Mouse (Mus musculus): ENCODE results near the gene Eef1a1. TPM values are rescaled to one million over a fixed set of nuclear protein-coding genes. Genes with fewer than 3 reads are reported as not detected.
"Not testable (repeated sequence)": the region's sequence is repeated elsewhere in the genome, so short reads cannot be mapped to it uniquely, and the experiment has no call there.

The Eef1a1 gene
- total RNA-seq, 2 experiments from 2014 or later, result 2,374 to 4,552 TPM

- not testable (repeated sequence) for ATAC-seq (replicated peaks; ENCODE audit: low FRiP score, poor library complexity, severe bottlenecking)
Observed at GRCm38 (mm10) chr9:78479308-78479707, 9.6 kb downstream of the Eef1a1 start.

DNA sequence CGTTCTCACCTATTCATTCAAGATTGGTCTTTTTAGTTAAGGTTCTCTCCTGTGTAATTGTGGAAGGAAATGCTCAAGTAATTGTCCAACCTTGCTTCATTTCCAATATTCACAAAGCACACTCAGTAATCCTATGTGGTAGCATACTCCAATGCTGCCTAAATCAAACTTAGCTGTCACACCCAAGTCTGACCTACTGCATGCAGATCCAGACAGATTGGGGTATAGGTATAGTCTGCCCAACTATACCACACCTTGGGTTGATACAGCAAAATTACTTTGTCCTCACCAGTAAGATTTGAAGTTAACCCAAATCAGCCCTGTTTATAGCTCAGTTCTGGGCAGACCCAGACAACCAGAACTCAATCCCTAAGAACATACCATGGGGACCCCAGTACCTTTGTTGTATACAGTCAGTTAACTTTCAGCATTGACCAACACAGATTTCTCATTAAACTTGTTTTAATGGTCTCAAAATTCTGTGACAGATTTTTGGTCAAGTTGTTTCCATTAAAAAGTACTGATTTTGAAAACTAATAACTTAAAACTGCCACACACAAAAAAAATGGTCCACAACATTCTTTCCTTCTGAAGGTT, 10.8 kb downstream of the Eef1a1 start:
- ATAC-seq (replicated peaks; ENCODE audit: low FRiP score, poor library complexity, severe bottlenecking), result not testable (repeated sequence)

DNA sequence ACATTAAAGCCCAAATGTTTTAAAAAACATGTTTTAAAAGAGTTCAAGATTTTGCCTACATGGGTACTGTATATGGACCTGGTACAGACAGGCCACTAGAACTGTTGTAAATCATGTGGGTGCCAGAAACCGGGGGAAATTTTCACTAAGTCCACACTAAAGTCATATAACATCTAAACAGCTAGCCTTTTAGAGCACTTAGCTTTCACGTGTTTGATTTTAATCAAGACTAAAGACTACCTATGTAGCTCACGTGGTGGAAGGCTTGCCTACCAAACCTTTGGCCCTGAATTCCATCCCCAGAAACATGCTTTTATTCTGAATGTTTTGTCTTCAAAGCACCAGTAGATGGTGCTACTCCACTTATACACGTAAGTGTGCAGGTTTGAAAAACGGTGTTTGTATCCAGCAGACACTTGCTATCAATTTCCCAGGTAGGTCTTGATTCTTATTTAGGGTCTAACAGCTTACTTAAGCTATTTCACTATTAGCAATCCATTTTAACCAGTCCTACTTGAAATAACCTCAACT, 11.9 kb downstream of the Eef1a1 start:
- ATAC-seq (replicated peaks; ENCODE audit: low FRiP score, poor library complexity, severe bottlenecking), result no peak

GRCm38 (mm10) chr9:78476531-78477020, 12.4 kb downstream of the Eef1a1 start:
- ATAC-seq (replicated peaks; ENCODE audit: low FRiP score, poor library complexity, severe bottlenecking), result no peak

- ATAC-seq (replicated peaks; ENCODE audit: low FRiP score, poor library complexity, severe bottlenecking), result no peak
Observed at GRCm38 (mm10) chr9:78475873-78476272, 13.1 kb downstream of the Eef1a1 start.

- ATAC-seq (replicated peaks; ENCODE audit: low FRiP score, poor library complexity, severe bottlenecking), result no peak
Observed at GRCm38 (mm10) chr9:78475383-78475780, 13.6 kb downstream of the Eef1a1 start.

GRCm38 (mm10) chr9:78474771-78475382, 14.1 kb downstream of the Eef1a1 start:
- no peak for ATAC-seq (replicated peaks; ENCODE audit: low FRiP score, poor library complexity, severe bottlenecking)

GRCm38 (mm10) chr9:78474270-78474669, 14.7 kb downstream of the Eef1a1 start:
- no peak for ATAC-seq (replicated peaks; ENCODE audit: low FRiP score, poor library complexity, severe bottlenecking)

DNA sequence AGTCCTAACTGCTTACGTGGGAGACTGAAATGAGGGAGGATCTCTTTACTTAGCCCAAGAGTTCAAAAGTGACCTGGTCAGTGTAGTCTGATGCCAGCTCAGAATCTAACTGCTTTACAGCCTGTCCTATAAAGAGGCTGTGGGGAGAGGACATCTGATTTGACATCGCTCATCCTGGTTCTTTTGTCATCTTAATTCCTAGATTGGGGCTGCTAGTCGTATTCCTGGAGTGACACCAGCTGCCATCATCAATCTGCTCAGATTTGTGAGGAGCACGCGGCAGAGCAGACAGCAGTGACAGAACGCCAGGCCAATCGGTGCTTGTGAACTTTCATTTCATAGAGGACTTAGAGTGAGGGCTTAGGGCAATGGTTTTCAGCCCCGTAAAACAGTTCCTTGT, 15.4 kb downstream of the Eef1a1 start:
- ATAC-seq (replicated peaks; ENCODE audit: low FRiP score, poor library complexity, severe bottlenecking), result no peak

DNA sequence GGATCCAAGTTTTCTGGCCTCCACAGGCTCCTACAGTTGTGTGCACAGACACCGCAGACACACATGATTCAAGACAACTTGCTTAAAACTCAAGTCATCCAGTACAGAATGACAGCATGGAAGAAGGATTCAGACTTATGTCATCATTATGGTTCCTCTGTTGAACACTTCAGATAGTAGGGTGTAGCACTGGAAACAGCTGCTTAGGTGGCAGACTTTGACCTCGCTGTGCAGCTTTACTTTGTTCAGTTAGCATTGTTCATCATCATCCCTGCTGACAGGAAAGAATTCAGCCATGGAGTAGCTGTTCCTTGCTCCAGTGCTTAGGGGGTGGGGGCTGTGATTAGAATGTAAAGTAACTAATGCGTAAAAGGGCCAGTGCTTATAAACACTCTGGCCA, 23.2 kb downstream of the Eef1a1 start:
- no peak for ATAC-seq (replicated peaks; ENCODE audit: low FRiP score, poor library complexity, severe bottlenecking)

DNA sequence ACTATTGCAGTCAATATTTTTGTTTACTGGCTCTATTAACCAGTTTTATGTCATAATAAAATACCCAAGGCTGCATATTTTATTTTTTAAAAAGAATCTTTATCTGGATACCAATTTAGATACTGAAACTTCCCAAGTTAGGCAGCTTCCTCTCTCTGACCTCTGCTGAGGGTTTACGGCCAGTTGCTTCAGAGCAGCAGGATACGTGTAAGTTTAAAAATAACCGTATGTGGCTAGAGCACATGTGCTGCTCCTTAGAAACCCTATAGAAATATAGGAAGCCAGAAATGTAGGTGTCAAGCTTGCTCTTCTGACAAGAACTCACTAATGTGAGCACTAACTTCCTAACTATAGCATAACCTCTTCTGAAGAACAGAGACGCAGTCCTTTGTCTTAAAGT, 25.6 kb downstream of the Eef1a1 start:
- no peak for ATAC-seq (replicated peaks; ENCODE audit: low FRiP score, poor library complexity, severe bottlenecking)

- ATAC-seq (replicated peaks; ENCODE audit: low FRiP score, poor library complexity, severe bottlenecking), result no peak
Observed at GRCm38 (mm10) chr9:78457026-78457425, 31.9 kb downstream of the Eef1a1 start.

DNA sequence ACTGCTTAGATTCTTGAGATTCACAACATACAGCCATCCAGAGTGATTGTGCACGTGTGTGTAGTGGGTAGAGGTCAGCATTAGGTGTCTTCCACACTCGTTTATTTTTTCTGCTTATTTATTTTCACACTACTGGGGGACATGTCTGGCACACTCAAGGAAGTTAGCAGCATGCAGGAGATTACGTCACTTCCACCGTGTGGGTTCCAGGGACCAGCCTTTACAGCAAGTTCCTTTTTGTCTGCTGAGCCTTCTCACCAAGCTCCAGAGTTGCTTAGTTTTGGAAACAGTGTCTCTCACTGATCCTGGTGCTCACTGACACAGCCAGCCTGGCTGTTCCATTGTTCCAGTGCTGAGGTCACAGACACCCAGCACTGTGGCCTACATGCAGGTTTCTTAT, 37.6 kb downstream of the Eef1a1 start:
- no peak for ATAC-seq (replicated peaks; ENCODE audit: low FRiP score, poor library complexity, severe bottlenecking)

GRCm38 (mm10) chr9:78450404-78450803, 38.5 kb downstream of the Eef1a1 start:
- ATAC-seq (replicated peaks; ENCODE audit: low FRiP score, poor library complexity, severe bottlenecking), result no peak

DNA sequence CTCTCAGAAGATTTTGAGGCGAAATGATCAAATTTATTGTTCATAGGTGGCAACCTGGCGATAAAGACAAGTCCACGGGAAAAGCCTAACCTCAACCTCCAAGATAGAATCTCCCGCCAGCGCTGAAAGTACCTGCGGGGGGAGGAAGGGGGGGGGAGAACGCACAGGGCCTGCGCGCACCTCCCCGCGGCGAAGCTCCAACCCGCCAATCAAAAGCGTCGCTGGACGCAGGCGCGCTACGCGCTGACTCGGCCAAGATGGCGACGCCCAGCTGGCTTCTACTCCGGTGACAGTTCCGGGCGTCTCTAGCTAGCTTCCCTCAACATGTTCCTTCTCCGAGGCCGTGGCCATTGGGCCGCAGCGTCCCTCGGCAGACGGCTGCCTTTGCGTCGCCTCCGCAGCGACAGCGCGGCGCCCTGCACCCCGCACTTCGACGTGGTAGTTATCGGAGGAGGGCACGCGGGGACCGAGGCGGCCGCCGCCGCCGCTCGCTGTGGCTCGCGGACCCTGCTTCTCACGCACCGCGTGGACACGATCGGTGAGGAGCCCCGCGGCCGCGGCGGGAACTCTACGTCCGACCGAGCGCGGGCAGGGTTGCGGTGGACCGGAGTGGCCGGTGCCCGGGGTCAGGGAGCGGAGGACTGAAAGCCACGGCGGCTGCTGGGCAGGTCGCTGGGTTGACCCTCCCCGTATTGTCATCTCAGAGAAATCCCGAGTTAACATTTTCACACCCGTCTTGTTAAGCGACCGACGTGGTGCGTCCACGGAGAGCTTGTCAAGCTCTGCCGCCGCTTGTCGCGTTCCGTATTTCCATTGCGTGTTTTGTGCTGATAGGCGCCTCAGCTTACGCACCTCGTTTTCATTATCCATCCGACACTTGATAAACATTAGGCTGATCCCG, 40.7 kb downstream of the Eef1a1 start, which contains the start of the genes Mto1 and Gm17324:
Gene Mto1 (plus strand): TSS at position 236 of the 901 bp plus-strand sequence.
Gene Gm17324 (minus strand): TSS at position 814 of the 901 bp plus-strand sequence.
- peak; percentile 95 for ATAC-seq (replicated peaks; ENCODE audit: low FRiP score, poor library complexity, severe bottlenecking)

DNA sequence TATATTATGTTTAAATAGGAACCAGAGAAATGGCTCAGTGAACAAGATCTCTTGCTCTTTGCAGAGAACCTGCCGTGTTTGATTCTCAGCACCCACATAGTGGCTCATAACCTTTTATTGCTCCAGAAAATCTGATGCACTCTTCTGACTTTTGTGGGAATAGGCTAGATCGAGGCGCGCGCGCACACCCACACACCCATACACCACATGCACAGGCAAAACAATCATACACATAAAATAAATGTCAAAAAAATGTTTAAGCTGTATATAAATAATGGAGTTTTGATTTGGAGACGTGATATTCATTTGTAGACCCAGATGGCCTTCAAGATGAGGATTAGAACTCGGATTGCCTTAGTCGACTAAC, 41.4 kb downstream of the Eef1a1 start:
- ATAC-seq (replicated peaks; ENCODE audit: low FRiP score, poor library complexity, severe bottlenecking), result no peak

DNA sequence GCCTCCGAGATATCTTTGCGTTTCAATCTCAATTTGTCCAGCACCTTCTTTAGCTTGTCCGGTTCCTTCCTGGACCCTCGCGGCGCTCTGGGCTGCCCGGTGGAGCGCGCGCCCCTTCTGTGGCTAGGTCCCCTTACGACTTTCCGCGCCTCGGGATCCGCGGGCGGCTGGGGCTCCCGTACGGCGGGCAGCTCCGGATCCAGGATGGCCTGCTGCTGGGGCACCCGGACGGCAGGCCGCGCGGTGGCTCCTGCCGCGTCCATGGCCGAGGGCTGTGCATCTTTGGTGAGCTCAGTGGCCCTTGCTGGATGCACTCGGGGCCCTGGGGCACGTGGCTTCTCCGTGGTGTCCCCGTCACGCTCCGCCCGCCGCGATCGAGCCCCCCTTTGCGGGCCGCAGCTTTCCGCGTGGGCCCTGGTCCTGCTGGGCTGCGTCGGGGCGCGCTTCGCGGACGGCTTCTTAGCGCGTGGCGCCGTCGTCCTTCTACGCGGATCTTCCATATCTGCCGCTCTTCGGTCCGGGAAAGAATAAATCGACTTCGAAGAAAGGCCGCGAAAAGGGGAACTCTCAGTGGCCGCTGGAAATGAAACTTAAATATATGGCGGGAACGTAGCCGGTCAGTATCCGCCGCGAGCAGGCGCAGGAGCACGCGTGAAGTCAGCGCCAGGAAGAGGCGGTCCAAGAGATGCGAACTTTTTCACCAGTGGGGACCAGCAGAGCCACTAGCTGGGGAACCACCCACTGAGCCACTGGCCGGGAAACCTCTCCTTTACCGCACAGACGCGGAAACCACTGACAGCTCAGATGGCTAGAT, 46.2 kb downstream of the Eef1a1 start, which contains the start of gene Cgas:
Gene Cgas (minus strand): TSS at position 659 of the 814 bp plus-strand sequence.
- peak; percentile 44; the same call in 1 of the 2 replicates for ATAC-seq (replicated peaks; ENCODE audit: low FRiP score, poor library complexity, severe bottlenecking)

GRCm38 (mm10) chr9:78442237-78442578, 46.7 kb downstream of the Eef1a1 start:
- ATAC-seq (replicated peaks; ENCODE audit: low FRiP score, poor library complexity, severe bottlenecking), result 0 out of 2 replicates have a peak, but pooled peaks have one; percentile 33

DNA sequence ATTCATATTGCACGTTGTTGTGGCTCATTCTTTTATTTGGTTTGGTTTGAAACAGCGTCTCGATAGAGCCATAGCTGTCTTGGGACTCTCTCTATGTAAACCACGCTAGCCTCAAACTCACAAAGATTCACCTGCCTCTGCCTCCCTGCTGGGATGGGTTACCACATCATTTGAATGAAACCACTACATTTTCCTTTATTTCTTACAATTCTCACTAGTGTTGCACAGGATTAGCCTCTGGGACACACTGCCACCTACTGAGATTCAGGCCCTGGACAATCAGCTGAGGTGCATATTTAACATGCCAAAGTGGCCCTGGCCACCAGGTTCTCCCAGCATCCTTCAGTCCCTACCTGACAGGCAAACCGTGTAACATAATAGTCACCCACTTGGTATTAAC, 49.5 kb downstream of the Eef1a1 start:
- ATAC-seq (replicated peaks; ENCODE audit: low FRiP score, poor library complexity, severe bottlenecking), result no peak
